Mouse (Mus musculus) hindbrain, embryonic 10.5 days (tissue): Measurements from ENCODE around the gene Cdc37. TPM values are rescaled to one million over a fixed set of nuclear protein-coding genes. Genes with fewer than 3 reads are reported as not detected.

ENCODE experiments used
- DNase-seq: peaks from one replicate; pipeline ENCODE4 v3.0.0-alpha.2; 2017; ENCODE audit warnings: low spot score
- H3K27ac ChIP-seq: fragments of 300-500 bp; sonication (generic); 2 replicates; pipeline ENCODE4 v1.5.1; 2016; ENCODE audit warnings: mild to moderate bottlenecking, moderate library complexity
- H3K27me3 ChIP-seq: fragments of 300-500 bp; sonication (generic); 2 replicates; pipeline ENCODE4 v1.6.1; 2016; ENCODE audit warnings: mild to moderate bottlenecking; ENCODE audit not compliant: poor library complexity, insufficient read depth, severe bottlenecking
- H3K36me3 ChIP-seq: fragments of 300-500 bp; sonication (generic); 2 replicates; pipeline ENCODE4 v1.6.1; 2016; ENCODE audit warnings: mild to moderate bottlenecking, moderate library complexity
- H3K4me1 ChIP-seq: fragments of 300-500 bp; sonication (generic); replicated peaks from 2 replicates; pipeline ENCODE4 v1.6.1; 2016; ENCODE audit warnings: mild to moderate bottlenecking
- H3K4me3 ChIP-seq: fragments of 300-500 bp; sonication (generic); 2 replicates; pipeline ENCODE4 v1.5.1; 2016; ENCODE audit warnings: mild to moderate bottlenecking, moderate library complexity
- H3K9me3 ChIP-seq: fragments of 300-500 bp; sonication (generic); 2 replicates; pipeline ENCODE4 v1.6.1; 2016; ENCODE audit warnings: mild to moderate bottlenecking, moderate library complexity
- WGBS: fragments of 180-500 bp; shearing (Covaris S2); methylation state at CpG from one replicate; pipeline ENCODE4 v1.1.7; 2016; 5-methylcytosine and 5-hydroxymethylcytosine counted together
- polyA plus RNA-seq: library from polyadenylated mRNA; unstranded; fragments of >200 nt; fragmentation: Nextera tagmentation; extraction: Ambion mirVana; gene quantifications from 2 replicates; pipeline ENCODE4 v1.2.1, GENCODE M21; 2016

Gene Cdc37
- polyA plus RNA-seq, 1 experiment from 2014 or later = 333 TPM

DNA sequence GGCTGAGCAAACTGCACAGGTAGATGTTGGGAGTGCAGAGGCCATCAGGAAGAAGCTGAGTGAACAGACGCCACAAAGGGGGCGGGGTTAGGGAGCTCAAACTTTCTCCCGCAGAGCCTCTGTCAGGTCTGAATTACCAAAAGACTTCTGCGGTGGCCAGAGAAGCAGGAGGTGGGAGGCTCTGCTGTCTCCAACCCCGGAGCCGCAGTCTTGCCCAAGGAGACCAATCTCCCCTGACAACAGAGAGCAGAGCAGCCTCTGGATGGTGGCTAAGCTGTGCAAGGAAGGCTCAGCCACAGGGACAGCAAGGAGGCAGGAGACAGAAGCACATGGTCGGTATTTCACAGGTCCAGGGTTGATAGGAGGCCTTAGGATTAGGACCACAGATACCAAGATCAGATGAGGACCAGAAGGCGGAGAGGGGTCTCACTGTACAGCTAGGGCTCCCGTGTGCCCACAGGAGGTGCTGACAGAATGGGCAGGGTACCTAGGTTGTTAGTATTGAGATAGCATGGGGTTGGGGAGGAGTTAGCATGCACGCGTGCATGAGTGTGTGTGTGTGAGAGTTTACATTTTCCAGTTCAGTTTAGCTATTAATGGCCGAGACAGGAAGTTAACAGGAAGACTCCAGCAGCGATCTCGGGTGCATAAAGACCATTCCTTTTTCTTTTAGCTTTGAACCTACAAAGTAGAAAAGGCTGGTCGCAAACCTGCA lies 49.2 kb downstream of the Cdc37 start:
- Histone ChIP-seq H3K36me3 (0 out of 2 replicates have a peak, but pooled peaks cover 3% of the 10 kb centered on the region), H3K4me3 (peak overlapping the region; percentile 16; the same call in 1 of the 2 replicates), H3K9me3 (no peaks in the 10 kb centered on the region), H3K27ac (peak overlapping the region; percentile 50; the same call in 1 of the 2 replicates), H3K4me1 (peaks cover 29% of the 10 kb centered on the region), H3K27me3 (no peaks in the 10 kb centered on the region)
- 42% methylated on average over 15 of the region's 15 CpGs for WGBS
- DNase-seq = peak; percentile 25

DNA sequence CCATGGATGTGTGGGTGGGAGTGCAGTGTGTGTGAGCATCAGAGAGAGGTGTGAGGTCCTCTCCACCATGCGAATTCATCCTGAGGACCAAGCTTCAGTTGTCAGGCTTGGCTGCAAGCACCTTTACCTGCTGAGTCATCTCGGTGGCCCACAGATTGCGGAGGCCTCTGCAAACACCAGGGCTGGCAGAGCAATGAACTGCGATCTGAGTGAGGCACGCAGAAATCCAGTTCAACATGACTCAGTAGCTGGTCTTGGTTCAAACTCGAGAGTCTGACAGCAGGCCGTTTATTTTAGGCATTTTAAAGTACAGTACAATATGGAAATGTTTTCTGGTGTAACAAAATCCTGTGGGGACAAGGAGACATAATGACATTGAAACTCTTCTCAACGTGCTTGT lies 52.0 kb downstream of the Cdc37 start:
- H3K9me3 ChIP-seq = no peaks in the 10 kb centered on the region
- peaks cover 14% of the 10 kb centered on the region for H3K4me1 ChIP-seq
- DNase-seq = no peak
- H3K27me3 ChIP-seq = no peaks in the 10 kb centered on the region
- H3K27ac ChIP-seq = no peak overlapping the region
- H3K36me3 ChIP-seq = peaks cover 16% of the 10 kb centered on the region
- 88% methylated on average over 8 of the region's 8 CpGs for WGBS
- no peak overlapping the region for H3K4me3 ChIP-seq

DNA sequence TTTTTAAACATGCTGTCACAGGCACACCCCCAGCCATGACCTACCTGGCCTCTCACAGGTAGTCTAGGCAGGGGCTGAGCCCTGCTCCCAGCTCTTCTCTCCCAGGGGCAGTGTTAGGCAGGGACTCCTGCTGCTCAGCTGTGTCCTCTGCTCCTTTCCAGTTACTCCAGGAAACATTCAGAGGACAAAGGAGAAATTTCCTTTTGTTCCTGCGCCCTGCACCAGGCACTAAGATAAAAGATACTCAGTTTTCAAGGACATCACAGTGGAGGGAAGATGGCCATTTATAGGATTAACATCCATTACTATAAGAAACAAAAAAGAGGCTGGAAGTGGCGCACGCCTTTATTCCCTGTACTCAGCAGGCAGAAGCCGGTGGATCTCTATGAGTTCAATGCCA lies 53.8 kb downstream of the Cdc37 start:
- no peak for DNase-seq

DNA sequence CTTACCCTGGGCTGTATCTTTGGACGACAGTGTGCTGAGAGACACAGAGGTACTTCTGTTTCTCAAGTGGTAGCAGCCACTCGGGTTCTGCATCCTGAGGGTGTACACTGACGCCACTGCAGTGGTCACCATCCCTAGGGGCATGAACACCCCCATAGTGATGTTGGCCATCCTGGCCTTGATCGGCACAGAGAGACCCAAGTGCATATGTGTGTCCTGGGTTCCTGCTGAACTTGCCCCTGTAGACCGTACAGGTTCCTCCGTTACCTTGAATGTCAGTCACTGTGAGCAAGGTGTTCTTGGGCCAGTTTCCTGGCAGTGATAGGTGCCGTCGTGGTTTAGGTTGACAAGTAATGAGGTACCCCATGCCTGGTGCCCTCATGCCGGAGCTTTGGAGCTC lies 56.4 kb downstream of the Cdc37 start:
- H3K9me3 ChIP-seq = no peaks in the 10 kb centered on the region
- H3K4me1 ChIP-seq = peaks cover 21% of the 10 kb centered on the region
- no peak overlapping the region for H3K27ac ChIP-seq
- H3K4me3 ChIP-seq = no peak overlapping the region
- no peak for DNase-seq
- 93% methylated on average over 9 of the region's 9 CpGs for WGBS
- no peaks in the 10 kb centered on the region for H3K27me3 ChIP-seq
- peaks cover 38% of the 10 kb centered on the region for H3K36me3 ChIP-seq

More for the DNA sequence above, 53.8 kb downstream of the Cdc37 start:
- whole genome bisulfite sequencing = 80% methylated on average over 4 of the region's 4 CpGs
- H3K27me3 ChIP-seq = no peaks in the 10 kb centered on the region
- peaks cover 13% of the 10 kb centered on the region for H3K36me3 ChIP-seq
- no peaks in the 10 kb centered on the region for H3K9me3 ChIP-seq
- no peak overlapping the region for H3K4me3 ChIP-seq
- no peak overlapping the region for H3K27ac ChIP-seq
- H3K4me1 ChIP-seq = peaks cover 19% of the 10 kb centered on the region

DNA sequence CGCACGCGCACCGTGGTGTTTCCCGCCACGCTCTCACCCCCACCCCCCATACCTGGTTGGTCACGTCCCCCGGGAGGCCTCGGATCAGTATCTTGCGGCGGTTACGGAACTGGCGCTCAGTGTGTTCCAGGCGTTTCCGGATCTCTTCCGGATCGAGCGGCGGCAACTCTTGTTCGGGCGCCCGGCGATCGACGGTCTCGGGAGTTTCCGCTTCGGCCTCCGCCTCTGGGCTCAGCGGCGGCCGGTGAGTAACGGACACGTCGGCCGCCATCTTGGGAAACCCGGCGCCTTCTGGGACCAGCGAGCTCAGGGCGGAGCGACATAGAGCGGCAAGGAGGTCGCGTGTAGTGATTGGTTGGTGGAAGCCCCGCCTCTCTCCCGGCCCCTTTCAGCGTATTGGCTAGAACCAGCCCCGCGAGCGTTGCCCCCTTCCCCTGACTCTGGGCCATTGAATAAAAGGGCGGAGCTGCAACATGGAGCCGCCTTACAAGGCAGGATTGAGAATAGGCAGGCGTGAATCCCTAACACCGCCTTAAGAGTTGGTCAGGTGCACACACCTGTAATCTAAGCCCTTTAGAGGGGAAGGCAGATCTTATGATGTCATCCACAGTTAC lies 58.0 kb downstream of the Cdc37 start, which contains the start of the genes Gm38431 and Raver1:
TSS of gene Gm38431 (minus strand) at position 291 of the 614 bp plus-strand sequence.
TSS of gene Raver1 (minus strand) at position 302 of the 614 bp plus-strand sequence.
- WGBS = under 1% methylated on average over 54 of the region's 54 CpGs
- peaks cover 55% of the 10 kb centered on the region for H3K36me3 ChIP-seq
- H3K27me3 ChIP-seq = no peaks in the 10 kb centered on the region
- H3K27ac ChIP-seq = peak within 1 kb of the TSS; percentile 97
- no peaks in the 10 kb centered on the region for H3K9me3 ChIP-seq
- DNase-seq = peak; percentile 98
- H3K4me3 ChIP-seq = peak within 1 kb of the TSS; percentile 75
- H3K4me1 ChIP-seq = peaks cover 21% of the 10 kb centered on the region

DNA sequence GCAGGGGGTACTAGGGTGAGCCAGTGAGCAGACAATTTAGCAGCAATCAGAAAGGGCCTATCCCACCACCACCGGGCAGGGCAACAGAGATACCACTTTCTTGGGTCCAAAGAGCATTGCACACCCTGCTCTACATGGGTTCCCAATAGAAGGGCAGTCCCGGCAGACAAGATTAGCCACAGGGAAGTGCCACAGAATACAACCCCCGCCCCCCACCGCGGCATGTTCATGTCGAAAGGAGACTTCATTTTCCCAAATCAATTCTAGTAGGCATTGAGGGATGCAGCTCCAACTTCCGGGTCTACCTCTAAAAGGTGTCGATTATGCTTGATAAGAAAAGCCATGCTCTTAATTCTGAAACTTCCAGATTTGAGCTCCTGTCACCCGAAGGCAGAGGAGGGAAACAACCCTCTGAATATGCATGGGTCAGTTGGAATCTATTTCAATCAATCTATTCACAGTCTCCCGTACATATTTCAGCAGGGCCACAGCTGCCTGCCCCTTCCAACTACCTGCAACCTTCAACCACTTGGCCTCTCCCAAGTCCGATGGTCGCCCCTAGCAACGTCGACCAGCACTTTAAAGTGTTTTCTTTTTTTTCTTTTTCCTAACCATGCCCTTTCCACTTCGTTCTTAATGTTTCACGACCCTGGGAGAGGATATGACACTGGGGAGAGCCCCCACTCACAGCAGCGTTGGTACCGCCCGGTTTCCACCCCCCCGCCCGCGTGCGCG lies 58.6 kb downstream of the Cdc37 start:
- no peak for DNase-seq
- 5% methylated on average over 24 of the region's 24 CpGs for WGBS
- Histone ChIP-seq H3K27ac (peak overlapping the region; percentile 97), H3K27me3 (no peaks in the 10 kb centered on the region), H3K4me3 (peak overlapping the region; percentile 75), H3K9me3 (no peaks in the 10 kb centered on the region), H3K4me1 (peaks cover 21% of the 10 kb centered on the region), H3K36me3 (peaks cover 61% of the 10 kb centered on the region)

DNA sequence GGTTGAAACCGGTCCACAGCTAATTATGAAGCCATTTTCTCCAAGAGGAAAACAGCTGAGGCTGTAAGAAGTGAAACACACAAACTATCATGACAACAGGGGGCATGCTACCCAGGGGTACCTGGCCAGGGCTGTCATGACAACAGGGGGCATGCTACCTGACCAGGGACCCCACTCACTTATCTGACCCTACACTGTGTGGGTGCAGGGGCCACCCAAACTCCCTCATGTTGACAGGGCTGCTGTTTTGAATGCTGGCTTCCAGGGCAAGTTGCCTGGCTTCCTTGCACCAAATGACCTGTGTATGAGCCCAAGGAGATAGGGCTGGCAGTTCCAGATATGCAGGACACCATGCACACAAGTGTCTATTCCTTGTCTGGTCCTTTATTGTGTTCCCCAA lies 59.2 kb downstream of the Cdc37 start:
- H3K27ac ChIP-seq = peak overlapping the region; percentile 97
- no peak for DNase-seq
- peak overlapping the region; percentile 75 for H3K4me3 ChIP-seq
- H3K36me3 ChIP-seq = peaks cover 67% of the 10 kb centered on the region
- H3K9me3 ChIP-seq = no peaks in the 10 kb centered on the region
- H3K4me1 ChIP-seq = peaks cover 21% of the 10 kb centered on the region
- WGBS = 94% methylated on average over 1 of the region's 1 CpGs
- no peaks in the 10 kb centered on the region for H3K27me3 ChIP-seq

DNA sequence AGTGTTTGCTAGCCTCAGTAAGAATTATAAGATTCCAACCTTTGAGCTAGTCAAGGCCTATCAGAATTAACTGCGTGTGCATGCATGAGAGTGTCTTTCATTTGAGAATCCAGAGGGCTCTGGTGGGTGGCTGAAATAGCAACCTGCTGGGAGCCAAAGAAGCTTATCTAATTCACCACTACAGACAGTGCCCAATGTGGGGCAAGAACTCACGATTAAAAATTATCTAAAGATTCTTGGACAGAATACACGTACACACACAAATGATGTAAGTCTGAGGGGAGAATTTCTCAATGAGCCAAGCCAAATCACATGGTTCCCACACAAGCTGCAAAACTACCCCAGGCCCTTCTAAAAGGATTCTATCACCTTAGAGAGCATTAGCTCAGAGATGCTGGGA lies 66.5 kb downstream of the Cdc37 start:
- Histone ChIP-seq H3K36me3 (peaks cover 100% of the 10 kb centered on the region), H3K4me3 (no peak overlapping the region), H3K27me3 (no peaks in the 10 kb centered on the region), H3K4me1 (no peaks in the 10 kb centered on the region), H3K27ac (no peak overlapping the region), H3K9me3 (no peaks in the 10 kb centered on the region)
- DNase-seq = no peak
- WGBS = 97% methylated on average over 3 of the region's 3 CpGs

Other genes starting within 250 kb of the Cdc37 start
- 104 and 150 TPM in 2 replicates for gene Dnmt1, start 190.1 kb downstream of the Cdc37 start, polyA plus RNA-seq
- 24.2 and 25.2 TPM in 2 replicates for gene S1pr2, start 173.2 kb downstream of the Cdc37 start, polyA plus RNA-seq
- 136 and 150 TPM in 2 replicates for gene Mrpl4, start 147.2 kb downstream of the Cdc37 start, polyA plus RNA-seq
- 5.1 and 5.8 TPM in 2 replicates for gene Icam1, start 134.0 kb downstream of the Cdc37 start, polyA plus RNA-seq
- 5.9 and 6.0 TPM in 2 replicates for gene Icam4, start 120.6 kb downstream of the Cdc37 start, polyA plus RNA-seq
- gene Icam5, start 117.9 kb downstream of the Cdc37 start, polyA plus RNA-seq = 0.07 TPM in 1 of 2 replicates, not detected in the other
- 1.0 TPM in 2 replicates for gene Zglp1, start 82.9 kb downstream of the Cdc37 start, polyA plus RNA-seq
- gene Gm49373, start 76.9 kb downstream of the Cdc37 start, polyA plus RNA-seq = 1.0 and 1.4 TPM in 2 replicates
- gene Fdx1l, start 76.4 kb downstream of the Cdc37 start, polyA plus RNA-seq = 64.4 and 66.3 TPM in 2 replicates
- 2.9 and 3.7 TPM in 2 replicates for gene Gm38431, start 58.0 kb downstream of the Cdc37 start, polyA plus RNA-seq
- gene Raver1, start 58.0 kb downstream of the Cdc37 start, polyA plus RNA-seq = 94.3 and 103 TPM in 2 replicates
- 15.3 and 15.5 TPM in 2 replicates for gene Tyk2, start 18.7 kb downstream of the Cdc37 start, polyA plus RNA-seq
- 3.7 and 6.5 TPM in 2 replicates for gene Pde4a, start 15.7 kb upstream of the Cdc37 start, polyA plus RNA-seq
- 46.5 and 50.0 TPM in 2 replicates for gene Keap1, start 89.4 kb upstream of the Cdc37 start, polyA plus RNA-seq
- 0.20 and 0.35 TPM in 2 replicates for gene S1pr5, start 98.5 kb upstream of the Cdc37 start, polyA plus RNA-seq
- gene Atg4d, start 115.3 kb upstream of the Cdc37 start, polyA plus RNA-seq = 52.3 and 59.4 TPM in 2 replicates
- 17.6 and 19.4 TPM in 2 replicates for gene Kri1, start 138.0 kb upstream of the Cdc37 start, polyA plus RNA-seq
- 58.4 and 73.5 TPM in 2 replicates for gene Cdkn2d, start 141.4 kb upstream of the Cdc37 start, polyA plus RNA-seq
- 4.8 and 14.6 TPM in 2 replicates for gene Ap1m2, start 162.4 kb upstream of the Cdc37 start, polyA plus RNA-seq
- 68.7 and 75.7 TPM in 2 replicates for gene Slc44a2, start 170.7 kb upstream of the Cdc37 start, polyA plus RNA-seq
- gene Ilf3, start 217.9 kb upstream of the Cdc37 start, polyA plus RNA-seq = 270 and 300 TPM in 2 replicates